Mouse (Mus musculus): ENCODE results near the gene Omp. TPM values are rescaled to one million over a fixed set of nuclear protein-coding genes. Genes with fewer than 3 reads are reported as not detected.
A peak's percentile ranks its signal among the peaks of the same experiment; 100 is the strongest.

The Omp gene
- polyA plus RNA-seq, 1 experiment from 2014 or later, result 0.66 TPM

GRCm38 (mm10) chr7:98186637-98187036, 41.3 kb upstream of the Omp start:
- peak; percentile 93 for ATAC-seq
- WGBS, result 11% methylated on average over 8 of the region's 8 CpGs

GRCm38 (mm10) chr7:98185326-98185725, 40.0 kb upstream of the Omp start:
- no peak overlapping the region for H3K4me3 ChIP-seq (replicated peaks; ENCODE audit: low read length)
- no peaks in the 10 kb centered on the region for H3K9me3 ChIP-seq (ENCODE audit: control insufficient read depth, low read length)
- H3K36me3 ChIP-seq (ENCODE audit: control insufficient read depth, insufficient read depth), result no peaks in the 10 kb centered on the region
- H3K9ac ChIP-seq (replicated peaks; ENCODE audit: low read depth, low read length), result no peak overlapping the region
- no peak overlapping the region for H3K4me2 ChIP-seq (ENCODE audit: low read length)
- WGBS, result 46% methylated on average over 6 of the region's 6 CpGs
- H3K4me1 ChIP-seq (replicated peaks; ENCODE audit: control insufficient read depth, insufficient read depth, low read length), result peaks cover 13% of the 10 kb centered on the region
- ATAC-seq, result no peak
- H3K27ac ChIP-seq (ENCODE audit: low read length), result no peak overlapping the region
- peaks cover 8% of the 10 kb centered on the region; the same call in 1 of the 2 replicates for H3K27me3 ChIP-seq (replicated peaks; ENCODE audit: control insufficient read depth, insufficient read depth, low read length)

More at GRCm38 (mm10) chr7:98186637-98187036, 41.3 kb upstream of the Omp start:
- H3K36me3 ChIP-seq (ENCODE audit: control insufficient read depth, insufficient read depth), result no peaks in the 10 kb centered on the region
- no peak overlapping the region for H3K9ac ChIP-seq (replicated peaks; ENCODE audit: low read depth, low read length)
- peaks cover 11% of the 10 kb centered on the region; the same call in 1 of the 2 replicates for H3K27me3 ChIP-seq (replicated peaks; ENCODE audit: control insufficient read depth, insufficient read depth, low read length)
- peaks cover 13% of the 10 kb centered on the region for H3K4me1 ChIP-seq (replicated peaks; ENCODE audit: control insufficient read depth, insufficient read depth, low read length)
- no peak overlapping the region for H3K4me3 ChIP-seq (replicated peaks; ENCODE audit: low read length)
- no peak overlapping the region for H3K4me2 ChIP-seq (ENCODE audit: low read length)
- H3K9me3 ChIP-seq (ENCODE audit: control insufficient read depth, low read length), result no peaks in the 10 kb centered on the region
- H3K27ac ChIP-seq (ENCODE audit: low read length), result no peak overlapping the region

- ATAC-seq, result no peak
- WGBS, result 97% methylated on average over 5 of the region's 5 CpGs
- peaks cover 5% of the 10 kb centered on the region; the same call in 1 of the 2 replicates for H3K27me3 ChIP-seq (replicated peaks; ENCODE audit: control insufficient read depth, insufficient read depth, low read length)
These were observed 33.4 kb upstream of the Omp start for GRCm38 (mm10) chr7:98178560-98179231.

GRCm38 (mm10) chr7:98177929-98178559, 32.7 kb upstream of the Omp start, which contains the start of gene Capn5:
Capn5 (minus strand) TSS chr7:98178274.
- no peaks in the 10 kb centered on the region for H3K36me3 ChIP-seq (ENCODE audit: control insufficient read depth, insufficient read depth)
- H3K4me3 ChIP-seq (replicated peaks; ENCODE audit: low read length), result peak within 1 kb of the TSS; percentile 60
- peaks cover 5% of the 10 kb centered on the region; the same call in 1 of the 2 replicates for H3K27me3 ChIP-seq (replicated peaks; ENCODE audit: control insufficient read depth, insufficient read depth, low read length)
- peak within 1 kb of the TSS; percentile 83 for H3K9ac ChIP-seq (replicated peaks; ENCODE audit: low read depth, low read length)
- H3K9me3 ChIP-seq (ENCODE audit: control insufficient read depth, low read length), result no peaks in the 10 kb centered on the region
- peak; percentile 83 for ATAC-seq
- 2% methylated on average over 44 of the region's 44 CpGs for WGBS
- peak within 1 kb of the TSS; percentile 75 for H3K4me2 ChIP-seq (ENCODE audit: low read length)
- peaks cover 17% of the 10 kb centered on the region for H3K4me1 ChIP-seq (replicated peaks; ENCODE audit: control insufficient read depth, insufficient read depth, low read length)
- H3K27ac ChIP-seq (ENCODE audit: low read length), result 0 out of 2 replicates have a peak within 1 kb of the TSS, but pooled peaks have one; percentile 32

More at GRCm38 (mm10) chr7:98178560-98179231, 33.4 kb upstream of the Omp start:
- peaks cover 17% of the 10 kb centered on the region for H3K4me1 ChIP-seq (replicated peaks; ENCODE audit: control insufficient read depth, insufficient read depth, low read length)
- no peaks in the 10 kb centered on the region for H3K9me3 ChIP-seq (ENCODE audit: control insufficient read depth, low read length)
- peak overlapping the region; percentile 75 for H3K4me2 ChIP-seq (ENCODE audit: low read length)
- peak overlapping the region; percentile 83 for H3K9ac ChIP-seq (replicated peaks; ENCODE audit: low read depth, low read length)
- H3K36me3 ChIP-seq (ENCODE audit: control insufficient read depth, insufficient read depth), result no peaks in the 10 kb centered on the region
- H3K27ac ChIP-seq (ENCODE audit: low read length), result no peak overlapping the region
- peak overlapping the region; percentile 60 for H3K4me3 ChIP-seq (replicated peaks; ENCODE audit: low read length)

- Histone ChIP-seq H3K9ac (replicated peaks; ENCODE audit: low read depth, low read length) (peak overlapping the region; percentile 83), H3K9me3 (ENCODE audit: control insufficient read depth, low read length) (no peaks in the 10 kb centered on the region), H3K27ac (ENCODE audit: low read length) (0 out of 2 replicates have a peak overlapping the region, but pooled peaks have one; percentile 32), H3K4me1 (replicated peaks; ENCODE audit: control insufficient read depth, insufficient read depth, low read length) (peaks cover 17% of the 10 kb centered on the region), H3K4me3 (replicated peaks; ENCODE audit: low read length) (peak overlapping the region; percentile 60), H3K4me2 (ENCODE audit: low read length) (peak overlapping the region; percentile 75), H3K27me3 (replicated peaks; ENCODE audit: control insufficient read depth, insufficient read depth, low read length) (peaks cover 5% of the 10 kb centered on the region; the same call in 1 of the 2 replicates), H3K36me3 (ENCODE audit: control insufficient read depth, insufficient read depth) (no peaks in the 10 kb centered on the region)
- ATAC-seq, result no peak
- 7% methylated on average over 9 of the region's 9 CpGs for WGBS
These were observed 32.2 kb upstream of the Omp start for GRCm38 (mm10) chr7:98177566-98177928.

GRCm38 (mm10) chr7:98177071-98177485, 31.8 kb upstream of the Omp start:
- Histone ChIP-seq H3K27me3 (replicated peaks; ENCODE audit: control insufficient read depth, insufficient read depth, low read length) (peaks cover 5% of the 10 kb centered on the region; the same call in 1 of the 2 replicates), H3K4me2 (ENCODE audit: low read length) (peak overlapping the region; percentile 75), H3K9ac (replicated peaks; ENCODE audit: low read depth, low read length) (peak overlapping the region; percentile 83), H3K36me3 (ENCODE audit: control insufficient read depth, insufficient read depth) (no peaks in the 10 kb centered on the region), H3K4me1 (replicated peaks; ENCODE audit: control insufficient read depth, insufficient read depth, low read length) (peaks cover 17% of the 10 kb centered on the region), H3K9me3 (ENCODE audit: control insufficient read depth, low read length) (no peaks in the 10 kb centered on the region), H3K27ac (ENCODE audit: low read length) (no peak overlapping the region), H3K4me3 (replicated peaks; ENCODE audit: low read length) (peak overlapping the region; percentile 60)
- ATAC-seq, result no peak
- WGBS, result 45% methylated on average over 2 of the region's 2 CpGs

- Histone ChIP-seq H3K27ac (ENCODE audit: low read length) (no peak overlapping the region), H3K9me3 (ENCODE audit: control insufficient read depth, low read length) (no peaks in the 10 kb centered on the region), H3K4me3 (replicated peaks; ENCODE audit: low read length) (no peak overlapping the region), H3K4me2 (ENCODE audit: low read length) (peak overlapping the region; percentile 75; the same call in 1 of the 2 replicates), H3K9ac (replicated peaks; ENCODE audit: low read depth, low read length) (no peak overlapping the region), H3K4me1 (replicated peaks; ENCODE audit: control insufficient read depth, insufficient read depth, low read length) (peaks cover 17% of the 10 kb centered on the region), H3K27me3 (replicated peaks; ENCODE audit: control insufficient read depth, insufficient read depth, low read length) (peaks cover 5% of the 10 kb centered on the region; the same call in 1 of the 2 replicates), H3K36me3 (ENCODE audit: control insufficient read depth, insufficient read depth) (no peaks in the 10 kb centered on the region)
- 78% methylated on average over 8 of the region's 8 CpGs for WGBS
- no peak for ATAC-seq
These were observed 31.2 kb upstream of the Omp start for GRCm38 (mm10) chr7:98176322-98177070.

GRCm38 (mm10) chr7:98174883-98175755, 29.8 kb upstream of the Omp start:
- 78% methylated on average over 4 of the region's 4 CpGs for WGBS
- no peak overlapping the region for H3K9ac ChIP-seq (replicated peaks; ENCODE audit: low read depth, low read length)

More at GRCm38 (mm10) chr7:98174883-98175755, 29.8 kb upstream of the Omp start:
- H3K36me3 ChIP-seq (ENCODE audit: control insufficient read depth, insufficient read depth), result no peaks in the 10 kb centered on the region
- no peak overlapping the region for H3K4me2 ChIP-seq (ENCODE audit: low read length)
- H3K4me1 ChIP-seq (replicated peaks; ENCODE audit: control insufficient read depth, insufficient read depth, low read length), result peaks cover 17% of the 10 kb centered on the region
- H3K27me3 ChIP-seq (replicated peaks; ENCODE audit: control insufficient read depth, insufficient read depth, low read length), result peaks cover 5% of the 10 kb centered on the region; the same call in 1 of the 2 replicates
- ATAC-seq, result no peak
- no peaks in the 10 kb centered on the region for H3K9me3 ChIP-seq (ENCODE audit: control insufficient read depth, low read length)
- H3K4me3 ChIP-seq (replicated peaks; ENCODE audit: low read length), result no peak overlapping the region
- H3K27ac ChIP-seq (ENCODE audit: low read length), result no peak overlapping the region
